Mouse (Mus musculus) stomach, postnatal 0 days (tissue): ENCODE data around the gene Foxred2. TPM values are rescaled to one million over a fixed set of nuclear protein-coding genes. Genes with fewer than 3 reads are reported as not detected.

Source experiments
- ATAC-seq: fragments of 200-750 bp; cut with Nextera tagmentation; 2 replicates; pipeline ENCODE4 v1.8.0; 2017; ENCODE audit not compliant: low FRiP score, low TSS enrichment
- DNase-seq: peaks from one replicate; pipeline ENCODE4 v3.0.0-alpha.2; 2016; ENCODE audit warnings: low spot score
- H3K27ac ChIP-seq: fragments of 300-500 bp; sonication (generic); replicated peaks from 2 replicates; pipeline ENCODE4 v1.5.1; 2014; ENCODE audit warnings: mild to moderate bottlenecking, control low read depth
- H3K27me3 ChIP-seq: fragments of 300-500 bp; sonication (generic); 2 replicates; pipeline ENCODE4 v1.6.1; 2014; ENCODE audit warnings: low read length; ENCODE audit not compliant: control insufficient read depth, insufficient read depth
- H3K36me3 ChIP-seq: fragments of 300-500 bp; sonication (generic); 2 replicates; pipeline ENCODE4 v1.6.1; 2014; ENCODE audit warnings: low read length, mixed read lengths; ENCODE audit not compliant: control insufficient read depth, insufficient read depth
- H3K4me1 ChIP-seq: fragments of 300-500 bp; sonication (generic); replicated peaks from 2 replicates; pipeline ENCODE4 v1.6.1; 2014; ENCODE audit warnings: antibody characterized with exemption; ENCODE audit not compliant: control insufficient read depth, insufficient read depth
- H3K4me2 ChIP-seq: fragments of 300-500 bp; sonication (generic); replicated peaks from 2 replicates; pipeline ENCODE4 v1.6.1; 2014; ENCODE audit warnings: low read depth, mild to moderate bottlenecking, control low read depth, moderate library complexity
- H3K4me3 ChIP-seq: fragments of 300-500 bp; sonication (generic); 2 replicates; pipeline ENCODE4 v1.5.1; 2014; ENCODE audit warnings: low read depth, low read length, control low read depth
- H3K9ac ChIP-seq: fragments of 300-500 bp; sonication (generic); 2 replicates; pipeline ENCODE4 v1.6.1; 2014; ENCODE audit warnings: mild to moderate bottlenecking, low read length, control low read depth, mixed read lengths
- H3K9me3 ChIP-seq: fragments of 300-500 bp; sonication (generic); 2 replicates; pipeline ENCODE4 v1.6.1; 2016; ENCODE audit warnings: low read length; ENCODE audit not compliant: control insufficient read depth
- CTCF ChIP-seq: IDR thresholded peaks from 2 replicates; pipeline ENCODE4 v1.5.1; 2016; ENCODE audit warnings: antibody characterized with exemption, low read depth, mild to moderate bottlenecking, moderate library complexity
- EP300 ChIP-seq: optimal IDR thresholded peaks from 2 replicates; pipeline ENCODE3; 2016; ENCODE audit warnings: antibody characterized with exemption
- WGBS: fragments of 180-500 bp; shearing (Covaris S2); extraction: QIAGEN DNeasy Blood & Tissue Kit; methylation state at CpG from one replicate; pipeline ENCODE4 v1.1.7; 2014; 5-methylcytosine and 5-hydroxymethylcytosine counted together
- polyA plus RNA-seq: library from polyadenylated mRNA; unstranded; fragments of >200 nt; fragmentation: Nextera tagmentation; extraction: Ambion mirVana; gene quantifications from 2 replicates; pipeline ENCODE4 v1.2.1, GENCODE M21; 2015

Gene Foxred2
- polyA plus RNA-seq, 1 experiment from 2014 or later: 0.62 TPM

GRCm38 (mm10) chr15:77891766-77892165 lies 64.8 kb downstream of the Foxred2 start:
- Histone ChIP-seq H3K4me3 (no peak overlapping the region), H3K9me3 (no peaks in the 10 kb centered on the region), H3K9ac (no peak overlapping the region), H3K27me3 (no peaks in the 10 kb centered on the region), H3K36me3 (no peaks in the 10 kb centered on the region), H3K27ac (no peak overlapping the region), H3K4me1 (no peaks in the 10 kb centered on the region), H3K4me2 (no peak overlapping the region)
- ATAC-seq (no peak), DNase-seq (no peak)
- TF ChIP-seq EP300 (no peak), CTCF (no peak)
- 65% methylated on average over 8 of the region's 8 CpGs for WGBS

Other genes starting within 250 kb of the Foxred2 start
- 0.33 and 0.45 TPM in 2 replicates for gene Apol9b, start 227.7 kb downstream of the Foxred2 start, polyA plus RNA-seq
- gene Apol8, start 199.7 kb downstream of the Foxred2 start, polyA plus RNA-seq: 0.05 and 0.10 TPM in 2 replicates
- 27.9 and 32.9 TPM in 2 replicates for gene Myh9, start 114.5 kb downstream of the Foxred2 start, polyA plus RNA-seq
- gene Txn2, start 27.7 kb downstream of the Foxred2 start, polyA plus RNA-seq: 172 and 176 TPM in 2 replicates
- gene Eif3d, start 14.1 kb upstream of the Foxred2 start, polyA plus RNA-seq: 106 and 110 TPM in 2 replicates
- 0.02 and 0.05 TPM in 2 replicates for gene Cacng2, start 163.3 kb upstream of the Foxred2 start, polyA plus RNA-seq
- 42.2 and 42.5 TPM in 2 replicates for gene Ift27, start 217.4 kb upstream of the Foxred2 start, polyA plus RNA-seq
- gene Pvalb, start 249.7 kb upstream of the Foxred2 start, polyA plus RNA-seq: 0.11 TPM in 1 of 2 replicates, not detected in the other